Mouse (Mus musculus) hindbrain, embryonic 10.5 days (tissue): ENCODE measurements around the gene Ube2e1. TPM values are rescaled to one million over a fixed set of nuclear protein-coding genes. Genes with fewer than 3 reads are reported as not detected.
A peak's percentile ranks its signal among the peaks of the same experiment; 100 is the strongest.

ENCODE experiments used
- DNase-seq: peaks from one replicate; pipeline ENCODE4 v3.0.0-alpha.2; 2017; ENCODE audit warnings: low spot score
- H3K27ac ChIP-seq: fragments of 300-500 bp; sonication (generic); 2 replicates; pipeline ENCODE4 v1.5.1; 2016; ENCODE audit warnings: mild to moderate bottlenecking, moderate library complexity
- H3K27me3 ChIP-seq: fragments of 300-500 bp; sonication (generic); 2 replicates; pipeline ENCODE4 v1.6.1; 2016; ENCODE audit warnings: mild to moderate bottlenecking; ENCODE audit not compliant: poor library complexity, insufficient read depth, severe bottlenecking
- H3K36me3 ChIP-seq: fragments of 300-500 bp; sonication (generic); 2 replicates; pipeline ENCODE4 v1.6.1; 2016; ENCODE audit warnings: mild to moderate bottlenecking, moderate library complexity
- H3K4me1 ChIP-seq: fragments of 300-500 bp; sonication (generic); replicated peaks from 2 replicates; pipeline ENCODE4 v1.6.1; 2016; ENCODE audit warnings: mild to moderate bottlenecking
- H3K4me3 ChIP-seq: fragments of 300-500 bp; sonication (generic); 2 replicates; pipeline ENCODE4 v1.5.1; 2016; ENCODE audit warnings: mild to moderate bottlenecking, moderate library complexity
- H3K9me3 ChIP-seq: fragments of 300-500 bp; sonication (generic); 2 replicates; pipeline ENCODE4 v1.6.1; 2016; ENCODE audit warnings: mild to moderate bottlenecking, moderate library complexity
- WGBS: fragments of 180-500 bp; shearing (Covaris S2); methylation state at CpG from one replicate; pipeline ENCODE4 v1.1.7; 2016; 5-methylcytosine and 5-hydroxymethylcytosine counted together
- polyA plus RNA-seq: library from polyadenylated mRNA; unstranded; fragments of >200 nt; fragmentation: Nextera tagmentation; extraction: Ambion mirVana; gene quantifications from 2 replicates; pipeline ENCODE4 v1.2.1, GENCODE M21; 2016

Ube2e1 gene
- 160 and 166 TPM in 2 replicates for polyA plus RNA-seq

DNA sequence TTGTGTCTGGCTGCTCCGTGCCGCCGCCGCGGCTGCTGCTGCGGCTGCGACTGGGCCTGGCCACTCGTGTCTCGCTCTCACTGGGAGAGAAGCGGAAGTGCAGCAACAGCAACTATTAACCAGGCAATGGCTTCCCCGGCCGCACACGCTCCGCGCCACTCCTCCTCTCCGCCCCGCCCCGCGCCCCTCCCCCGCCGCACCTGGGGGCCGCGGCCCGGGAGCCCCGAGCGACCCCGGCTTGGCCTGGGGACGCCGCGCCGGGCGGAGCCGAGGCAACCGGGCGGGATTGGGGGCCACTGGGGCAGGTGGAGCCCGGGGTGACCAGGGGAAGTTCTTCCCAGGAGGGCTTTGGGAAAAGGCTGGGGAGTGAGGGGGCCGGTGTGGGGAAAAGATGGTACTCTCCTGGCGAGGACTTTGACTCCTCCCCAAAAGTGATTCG is at the start of gene Ube2e1:
Ube2e1 (minus strand) TSS at position 167 of the 439 bp plus-strand sequence.
- Histone ChIP-seq H3K9me3 (0 out of 2 replicates have a peak, but pooled peaks cover 3% of the 10 kb centered on the region), H3K27me3 (no peaks in the 10 kb centered on the region), H3K27ac (peak within 1 kb of the TSS; percentile 96), H3K36me3 (peaks cover 8% of the 10 kb centered on the region), H3K4me1 (peaks cover 31% of the 10 kb centered on the region), H3K4me3 (peak within 1 kb of the TSS; percentile 89)
- peak; percentile 82 for DNase-seq
- WGBS, result under 1% methylated on average over 39 of the region's 39 CpGs

DNA sequence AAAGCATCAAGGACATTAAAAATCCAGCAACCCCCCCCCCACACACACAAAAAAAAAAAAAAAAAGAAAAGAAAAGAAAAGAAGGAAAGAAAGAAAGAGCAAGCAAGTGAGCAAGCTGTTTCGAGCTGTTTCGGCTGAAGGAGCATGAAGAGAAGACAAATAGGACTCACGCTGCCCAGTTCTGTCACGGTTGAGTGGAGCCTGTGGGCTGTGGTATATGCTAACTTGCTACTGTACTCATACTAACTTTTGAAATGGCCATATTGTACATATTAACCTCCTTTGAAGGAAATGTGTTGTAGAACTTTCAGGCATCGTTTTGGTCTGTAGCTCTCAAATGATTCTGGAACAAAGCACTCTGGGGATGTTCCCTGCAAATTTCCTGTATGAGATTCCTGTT is 48.2 kb upstream of the Ube2e1 start:
- Histone ChIP-seq H3K27ac (no peak overlapping the region), H3K9me3 (no peaks in the 10 kb centered on the region), H3K27me3 (no peaks in the 10 kb centered on the region), H3K36me3 (no peaks in the 10 kb centered on the region), H3K4me3 (no peak overlapping the region), H3K4me1 (no peaks in the 10 kb centered on the region)
- 76% methylated on average over 5 of the region's 5 CpGs for WGBS
- no peak for DNase-seq

DNA sequence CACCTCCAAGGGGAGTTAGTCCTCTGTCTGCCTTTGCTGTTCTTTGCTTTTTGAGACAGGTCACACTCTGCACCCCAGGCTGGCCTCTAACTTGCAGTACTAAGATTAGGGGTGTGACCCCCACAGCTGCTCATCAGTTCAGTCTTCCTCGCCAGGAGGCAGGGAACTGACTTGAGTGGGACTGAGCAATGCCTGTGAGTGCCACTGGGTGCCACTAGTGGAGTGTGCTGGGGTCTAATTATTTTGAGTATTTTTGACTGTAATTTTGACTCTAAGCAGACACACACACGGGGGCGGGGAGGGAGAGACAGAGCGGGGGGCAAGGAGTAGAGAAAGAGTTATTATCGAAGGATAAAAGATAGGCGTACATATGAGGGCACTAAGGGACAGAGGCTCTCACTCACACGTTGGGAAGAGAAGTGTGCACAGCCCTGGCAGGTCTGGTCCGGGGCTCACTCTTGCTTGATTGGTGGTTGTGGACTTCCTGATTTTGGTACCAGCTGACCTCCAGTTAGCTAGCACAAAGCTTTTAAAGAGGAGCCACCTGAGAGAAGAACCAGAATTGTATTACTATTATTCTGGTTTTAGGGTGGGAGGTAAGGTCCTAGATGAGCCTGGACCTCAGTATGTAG is 46.4 kb upstream of the Ube2e1 start:
- Histone ChIP-seq H3K27me3 (no peaks in the 10 kb centered on the region), H3K4me1 (peaks cover 12% of the 10 kb centered on the region), H3K36me3 (no peaks in the 10 kb centered on the region), H3K27ac (no peak overlapping the region), H3K9me3 (no peaks in the 10 kb centered on the region), H3K4me3 (no peak overlapping the region)
- 73% methylated on average over 8 of the region's 8 CpGs for WGBS
- DNase-seq, result no peak

DNA sequence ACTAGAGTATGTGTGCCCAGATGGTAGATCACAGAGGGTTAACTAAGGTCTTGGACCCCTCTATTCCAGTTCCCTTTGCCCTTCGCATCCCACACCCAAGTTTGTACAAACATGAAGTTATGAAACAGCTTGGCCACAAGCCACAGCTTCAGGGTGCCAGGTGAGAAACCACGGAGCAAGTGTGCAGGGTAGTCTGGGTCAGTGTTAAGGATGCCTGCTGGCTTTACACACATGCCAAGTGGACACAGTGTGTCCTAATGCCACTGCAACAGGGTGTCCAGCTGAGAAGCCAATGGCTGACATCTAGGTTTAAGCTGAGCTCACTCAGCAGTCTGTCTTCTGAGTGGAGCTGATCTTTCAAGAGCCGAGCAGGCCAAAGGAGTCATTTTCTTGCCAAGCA is 44.5 kb upstream of the Ube2e1 start:
- no peak overlapping the region for H3K27ac ChIP-seq
- WGBS, result 86% methylated on average over 3 of the region's 3 CpGs
- H3K9me3 ChIP-seq, result no peaks in the 10 kb centered on the region
- H3K4me3 ChIP-seq, result no peak overlapping the region
- no peak for DNase-seq
- H3K4me1 ChIP-seq, result peaks cover 12% of the 10 kb centered on the region
- H3K27me3 ChIP-seq, result no peaks in the 10 kb centered on the region
- H3K36me3 ChIP-seq, result no peaks in the 10 kb centered on the region

DNA sequence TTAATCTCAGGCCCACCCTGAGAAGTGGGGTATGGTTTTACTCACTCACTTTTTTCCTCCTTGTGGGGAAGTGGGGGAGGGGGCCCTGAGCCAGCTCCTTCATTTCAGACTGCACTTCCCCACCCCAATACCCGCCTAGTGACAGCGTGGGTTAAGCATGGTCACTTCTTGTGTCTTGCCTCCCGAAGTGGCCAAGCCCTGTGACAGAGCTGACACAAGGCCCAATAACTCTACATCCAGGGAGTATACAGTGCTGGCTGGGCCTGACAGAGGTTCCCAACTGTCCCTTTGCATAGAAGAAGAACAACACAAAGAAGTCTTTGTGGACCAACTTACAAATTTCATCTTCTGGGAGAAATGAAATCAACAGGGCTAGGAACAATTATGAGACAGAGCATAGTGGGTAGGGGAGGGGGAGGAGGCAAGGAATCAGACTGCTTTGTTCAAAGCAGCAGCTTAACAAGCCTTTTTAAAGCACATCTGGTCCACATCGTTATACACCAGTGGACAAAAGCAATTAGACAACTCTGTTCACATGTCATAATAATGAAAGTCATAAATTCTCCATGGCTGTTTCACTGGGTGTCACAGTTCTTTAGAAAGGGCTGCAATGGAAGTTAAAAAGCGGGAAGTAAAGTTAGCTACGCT is 42.2 kb upstream of the Ube2e1 start:
- DNase-seq, result no peak
- H3K4me1 ChIP-seq, result peaks cover 12% of the 10 kb centered on the region

DNA sequence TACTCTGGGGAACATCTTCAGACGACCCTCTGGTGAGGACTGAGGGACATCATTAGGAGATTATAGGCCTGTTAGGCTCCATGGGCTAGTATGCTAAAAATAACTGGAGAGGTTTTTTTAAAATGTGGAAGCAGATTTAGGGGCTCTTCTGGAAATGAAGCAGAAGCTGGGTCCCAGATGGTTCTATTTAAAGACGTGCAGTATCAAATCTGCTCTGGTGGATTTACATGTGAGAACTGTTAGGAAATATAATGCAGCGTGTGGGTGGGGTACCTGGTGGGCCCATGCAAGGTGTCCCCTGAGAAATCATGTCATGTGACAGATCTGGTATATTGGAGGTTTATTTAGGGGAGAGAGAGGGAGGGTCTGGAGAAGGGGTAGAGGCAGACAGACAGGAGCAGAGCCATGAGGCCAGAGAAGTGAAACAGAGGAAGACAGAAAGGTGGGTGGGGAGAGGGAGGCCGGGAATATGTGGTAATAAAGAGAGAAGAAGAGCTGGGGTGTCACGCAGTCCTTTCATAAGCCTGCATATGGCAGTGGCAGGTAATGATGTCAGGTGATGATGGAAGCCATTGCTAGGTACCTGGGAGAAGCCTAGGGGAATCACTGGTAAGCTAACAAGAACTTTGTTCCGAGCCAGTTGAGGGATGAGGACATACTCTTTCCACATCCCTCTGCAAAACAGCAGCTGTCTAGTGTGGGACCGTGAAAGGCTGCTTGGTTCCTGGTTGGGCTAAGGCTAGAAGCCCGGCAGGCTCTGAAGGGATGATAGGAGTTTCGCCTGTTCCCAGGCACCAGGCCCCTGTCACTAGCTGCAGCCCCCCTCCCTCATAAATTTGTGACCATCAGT is 41.3 kb upstream of the Ube2e1 start:
- DNase-seq, result no peak
- Histone ChIP-seq H3K27me3 (no peaks in the 10 kb centered on the region), H3K4me3 (no peak overlapping the region), H3K27ac (no peak overlapping the region), H3K36me3 (no peaks in the 10 kb centered on the region), H3K9me3 (no peaks in the 10 kb centered on the region), H3K4me1 (peaks cover 12% of the 10 kb centered on the region)
- 89% methylated on average over 9 of the region's 9 CpGs for WGBS

More for the DNA sequence above, 42.2 kb upstream of the Ube2e1 start:
- Histone ChIP-seq H3K4me3 (no peak overlapping the region), H3K36me3 (no peaks in the 10 kb centered on the region), H3K27me3 (no peaks in the 10 kb centered on the region), H3K27ac (no peak overlapping the region), H3K9me3 (no peaks in the 10 kb centered on the region)
- 67% methylated on average over 6 of the region's 6 CpGs for WGBS

DNA sequence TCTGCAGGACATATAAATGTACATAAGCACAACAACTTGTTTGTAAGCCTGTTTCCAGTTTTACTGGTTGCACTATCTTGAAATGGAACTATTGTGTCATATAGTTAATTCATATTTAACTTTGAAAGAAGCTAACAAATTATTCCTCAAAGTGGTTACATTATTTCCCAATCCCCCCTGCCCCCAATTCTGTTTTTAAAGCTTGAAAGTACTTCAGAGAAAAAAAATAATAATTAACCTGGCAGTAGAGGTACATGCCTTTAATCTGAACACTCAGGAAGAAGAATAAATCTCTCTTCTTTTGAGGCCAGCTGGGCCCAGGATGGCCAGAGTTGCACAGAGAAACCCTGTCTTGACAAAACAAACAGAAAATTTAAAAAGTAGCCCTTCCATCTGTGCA is 37.4 kb upstream of the Ube2e1 start:
- no peaks in the 10 kb centered on the region for H3K36me3 ChIP-seq
- H3K27ac ChIP-seq, result no peak overlapping the region
- no peak for DNase-seq
- peaks cover 23% of the 10 kb centered on the region for H3K4me1 ChIP-seq
- no peaks in the 10 kb centered on the region for H3K27me3 ChIP-seq
- H3K4me3 ChIP-seq, result no peak overlapping the region
- no peaks in the 10 kb centered on the region for H3K9me3 ChIP-seq

DNA sequence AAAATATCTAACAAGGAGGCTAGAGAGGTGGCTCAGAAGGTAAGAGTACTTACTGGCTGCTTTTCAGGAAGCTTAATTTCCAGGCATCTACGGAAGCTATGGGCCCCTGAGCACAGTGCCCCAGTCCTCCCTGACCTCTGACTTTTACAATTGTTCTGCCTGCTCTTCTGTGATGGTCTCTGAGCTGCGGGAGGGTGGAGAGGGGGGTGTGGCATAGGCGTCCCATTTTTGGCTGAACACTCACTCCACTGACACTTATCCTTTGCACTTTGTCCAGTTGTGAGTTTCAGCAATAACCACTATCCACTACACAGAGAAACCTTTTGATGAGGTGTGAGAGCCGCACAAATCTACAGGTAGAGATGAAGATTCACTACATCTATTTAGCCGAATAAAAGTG is 35.4 kb upstream of the Ube2e1 start:
- Histone ChIP-seq H3K4me3 (no peak overlapping the region), H3K27me3 (no peaks in the 10 kb centered on the region), H3K36me3 (no peaks in the 10 kb centered on the region), H3K4me1 (peaks cover 14% of the 10 kb centered on the region; the same call in 1 of the 2 replicates), H3K27ac (no peak overlapping the region), H3K9me3 (no peaks in the 10 kb centered on the region)
- 43% methylated on average over 5 of the region's 5 CpGs for WGBS
- no peak for DNase-seq

DNA sequence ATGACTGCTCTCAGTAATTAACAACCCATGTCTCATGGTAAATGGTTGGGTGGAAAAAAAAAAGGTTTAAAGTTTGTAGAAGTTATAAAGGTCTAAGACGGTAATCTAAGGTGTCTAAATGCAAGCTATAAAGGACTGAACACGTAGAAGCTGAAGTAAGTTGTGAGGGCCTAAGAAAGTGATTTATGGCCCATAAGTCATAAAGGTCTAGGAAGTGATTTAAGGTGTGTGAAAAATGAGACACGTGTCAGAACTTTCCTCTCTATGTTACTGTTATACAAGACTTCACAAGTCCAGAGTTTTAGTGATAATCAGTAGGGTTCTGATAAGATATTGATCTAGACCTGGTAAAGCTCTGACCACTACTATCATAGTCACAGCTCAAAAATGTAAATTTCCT is 32.7 kb upstream of the Ube2e1 start:
- H3K4me1 ChIP-seq, result peaks cover 14% of the 10 kb centered on the region; the same call in 1 of the 2 replicates
- 89% methylated on average over 3 of the region's 3 CpGs for WGBS
- H3K9me3 ChIP-seq, result no peaks in the 10 kb centered on the region
- no peak for DNase-seq
- no peak overlapping the region for H3K4me3 ChIP-seq
- H3K36me3 ChIP-seq, result no peaks in the 10 kb centered on the region
- no peak overlapping the region for H3K27ac ChIP-seq
- no peaks in the 10 kb centered on the region for H3K27me3 ChIP-seq

DNA sequence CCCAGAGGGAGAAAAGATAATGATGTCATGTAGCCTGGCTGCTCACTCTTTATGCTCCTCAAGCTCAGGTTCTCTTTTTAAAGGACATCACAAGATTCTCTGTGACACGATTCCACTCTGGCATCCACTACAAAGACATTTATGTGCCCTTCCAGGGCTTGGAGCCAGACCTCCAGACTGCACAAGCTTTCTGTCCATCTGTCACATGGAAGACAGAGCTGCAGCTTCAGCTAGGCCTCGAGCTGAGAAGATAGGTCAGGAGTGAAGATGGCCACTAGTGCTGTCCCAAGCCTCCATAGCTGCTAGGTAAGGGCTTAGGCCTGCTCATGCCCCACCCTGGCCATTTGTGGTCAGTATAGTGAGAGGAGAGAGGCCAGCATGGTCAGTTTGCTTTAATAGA is 24.8 kb upstream of the Ube2e1 start:
- Histone ChIP-seq H3K36me3 (no peaks in the 10 kb centered on the region), H3K27ac (no peak overlapping the region)
- 72% methylated on average over 2 of the region's 2 CpGs for WGBS

DNA sequence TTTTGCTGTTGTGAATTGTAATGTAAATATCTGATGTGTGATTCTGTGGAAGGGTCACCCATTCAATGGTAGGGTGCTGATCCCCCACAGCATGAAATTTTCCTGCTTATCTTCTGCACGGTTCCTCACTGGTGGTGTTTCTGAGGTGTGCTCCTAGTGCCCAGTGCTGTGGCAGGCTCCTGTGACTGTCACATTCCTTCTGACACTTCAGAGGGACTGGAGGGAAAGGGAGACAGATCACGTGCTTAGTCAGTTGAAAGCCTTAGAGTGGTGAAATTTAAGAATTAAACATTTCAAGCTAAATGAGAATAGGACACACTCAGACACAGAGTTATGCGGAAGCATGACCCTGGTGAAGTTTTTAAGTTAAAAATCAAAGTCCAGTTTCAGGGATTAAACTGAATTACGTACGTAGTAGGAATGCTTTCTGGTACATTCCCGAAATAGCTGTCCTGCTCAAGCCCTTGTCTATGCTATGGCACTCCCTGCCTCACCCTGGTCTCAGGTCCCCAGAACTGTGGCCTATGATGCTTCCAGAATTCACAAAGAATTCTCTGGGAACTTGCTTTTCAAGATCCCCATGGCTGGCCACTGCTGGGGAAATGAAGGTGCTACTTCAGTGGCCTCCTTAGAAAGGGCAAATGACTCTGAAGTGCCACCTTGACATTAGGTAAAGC is 24.0 kb upstream of the Ube2e1 start:
- 80% methylated on average over 6 of the region's 6 CpGs for WGBS
- no peaks in the 10 kb centered on the region for H3K36me3 ChIP-seq
- no peaks in the 10 kb centered on the region for H3K9me3 ChIP-seq
- no peak for DNase-seq
- H3K27ac ChIP-seq, result no peak overlapping the region
- H3K4me1 ChIP-seq, result no peaks in the 10 kb centered on the region; the same call in 1 of the 2 replicates
- no peaks in the 10 kb centered on the region for H3K27me3 ChIP-seq
- no peak overlapping the region for H3K4me3 ChIP-seq

More for the DNA sequence above, 24.8 kb upstream of the Ube2e1 start:
- H3K4me3 ChIP-seq, result no peak overlapping the region
- H3K27me3 ChIP-seq, result no peaks in the 10 kb centered on the region
- DNase-seq, result no peak
- H3K4me1 ChIP-seq, result no peaks in the 10 kb centered on the region
- H3K9me3 ChIP-seq, result no peaks in the 10 kb centered on the region

DNA sequence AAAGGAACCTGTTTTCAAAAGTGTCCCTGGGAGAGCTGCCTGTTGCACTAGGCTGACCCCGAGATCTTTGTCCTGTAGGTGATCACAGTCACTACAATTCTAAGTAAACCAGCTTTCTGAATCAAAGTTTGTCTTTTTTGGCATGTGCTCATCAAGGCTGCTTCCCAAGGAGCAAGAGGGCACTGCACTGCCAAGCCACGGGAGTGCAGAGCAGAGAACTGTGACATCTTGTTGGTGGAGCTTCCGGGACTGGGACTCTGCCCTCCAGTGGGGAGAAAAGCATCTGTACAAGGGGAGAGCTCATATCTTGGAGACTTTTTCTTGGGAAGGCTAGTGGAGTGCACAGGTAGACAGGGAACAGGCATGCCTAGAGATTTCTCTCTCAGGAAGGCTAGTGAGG is 21.9 kb upstream of the Ube2e1 start:
- 67% methylated on average over 3 of the region's 3 CpGs for WGBS
- no peak for DNase-seq
- no peak overlapping the region for H3K4me3 ChIP-seq
- no peaks in the 10 kb centered on the region for H3K27me3 ChIP-seq
- no peaks in the 10 kb centered on the region for H3K9me3 ChIP-seq
- H3K36me3 ChIP-seq, result no peaks in the 10 kb centered on the region
- no peaks in the 10 kb centered on the region; the same call in 1 of the 2 replicates for H3K4me1 ChIP-seq
- H3K27ac ChIP-seq, result no peak overlapping the region
